Mouse (Mus musculus): ENCODE results near the gene Commd1. TPM values are rescaled to one million over a fixed set of nuclear protein-coding genes. Genes with fewer than 3 reads are reported as not detected.

Commd1 gene
- total and polyA plus RNA-seq, 3 experiments = 102 to 113 TPM; not detected in 1

GRCm38 (mm10) chr11:22879645-22880044 lies 102.5 kb downstream of the Commd1 start:
- no peak overlapping the region for H3K9ac ChIP-seq (ENCODE audit: control insufficient read depth, low read depth, low read length, poor library complexity, severe bottlenecking)
- no peak for DNase-seq (ENCODE audit: low read depth, low spot score)
- no peak overlapping the region for H3K27ac ChIP-seq (ENCODE audit: control insufficient read depth, low read depth, low read length)
- no peaks in the 10 kb centered on the region for H3K27me3 ChIP-seq (ENCODE audit: control insufficient read depth in 1 of 2, insufficient read depth in 2 of 2, low read length in 2 of 2)
- no peaks in the 10 kb centered on the region for H3K79me2 ChIP-seq (ENCODE audit: control insufficient read depth, insufficient read depth, low read length, poor library complexity)
- no peak overlapping the region for H3K4me3 ChIP-seq (ENCODE audit: control insufficient read depth in 1 of 2, insufficient read depth in 1 of 2, low read depth in 2 of 2, low read length in 2 of 2)
- H3K36me3 ChIP-seq (ENCODE audit: control insufficient read depth in 1 of 2, insufficient read depth in 2 of 2, low read length in 2 of 2) = peaks cover 0 to 10% of the 10 kb centered on the region in 2 experiments; a peak in 2 of 4 replicates
- H3K9me3 ChIP-seq (replicated peaks; ENCODE audit: insufficient read depth, low read length) = no peaks in the 10 kb centered on the region
- H3K4me1 ChIP-seq (ENCODE audit: control insufficient read depth in 1 of 2, insufficient read depth in 2 of 2, low read length in 2 of 2) = peaks cover 5 to 8% of the 10 kb centered on the region in 2 experiments; a peak in 3 of 4 replicates
- TF ChIP-seq SIN3A (IDR thresholded peaks at IDR 0.05; ENCODE audit: low read length) (no peak), MAFK (IDR thresholded peaks at IDR 0.05; ENCODE audit: borderline replicate concordance, low read depth, low read length) (no peak), GATA1 (IDR thresholded peaks at IDR 0.05; ENCODE audit: low read depth, low read length) (no peak), MEF2A (IDR thresholded peaks at IDR 0.05; ENCODE audit: extremely low read depth, insufficient replicate concordance, low read depth, low read length, poor library complexity, severe bottlenecking) (no peak), MAX (IDR thresholded peaks at IDR 0.05; ENCODE audit: low read length) (no peak), POLR2AphosphoS2 (IDR thresholded peaks at IDR 0.05; ENCODE audit: low read length) (no peak), BHLHE40 (IDR thresholded peaks at IDR 0.05; ENCODE audit: borderline replicate concordance, low read depth, low read length) (no peak), NELFE (IDR thresholded peaks at IDR 0.05; ENCODE audit: low read depth, low read length) (no peak), MYC (IDR thresholded peaks at IDR 0.05; ENCODE audit: low read depth, low read length) (no peak), ETS1 (IDR thresholded peaks at IDR 0.05; ENCODE audit: low read depth, low read length) (no peak), MAZ (IDR thresholded peaks at IDR 0.05; ENCODE audit: low read depth, low read length) (no peak)

GRCm38 (mm10) chr11:22876680-22877330 lies 105.4 kb downstream of the Commd1 start:
- no peaks in the 10 kb centered on the region; the same call in 1 of the 2 replicates for H3K79me2 ChIP-seq (ENCODE audit: control insufficient read depth, insufficient read depth, low read length, poor library complexity)
- H3K36me3 ChIP-seq (ENCODE audit: control insufficient read depth in 1 of 2, insufficient read depth in 2 of 2, low read length in 2 of 2) = peaks cover 0 to 17% of the 10 kb centered on the region in 2 experiments; a peak in 2 of 4 replicates
- TF ChIP-seq ZKSCAN1 (IDR thresholded peaks at IDR 0.05; ENCODE audit: low read depth, low read length) (no peak), ZNF384 (IDR thresholded peaks at IDR 0.05; ENCODE audit: low read depth, low read length) (no peak), POLR2AphosphoS2 (IDR thresholded peaks at IDR 0.05; ENCODE audit: low read length) (no peak), MXI1 (IDR thresholded peaks at IDR 0.05; ENCODE audit: low read depth, low read length) (no peak), GATA1 (IDR thresholded peaks at IDR 0.05; ENCODE audit: low read depth, low read length) (peak; percentile 91), MYC (IDR thresholded peaks at IDR 0.05; ENCODE audit: low read depth, low read length) (no peak), RCOR1 (IDR thresholded peaks at IDR 0.05; ENCODE audit: low read depth, low read length) (peak; percentile 90), ELF1 (IDR thresholded peaks at IDR 0.05; ENCODE audit: low read depth, low read length) (0 out of 2 replicates have a peak, but pooled peaks have one; percentile 36), NELFE (IDR thresholded peaks at IDR 0.05; ENCODE audit: low read depth, low read length) (no peak), E2F4 (IDR thresholded peaks at IDR 0.05; ENCODE audit: borderline replicate concordance, low read depth, low read length) (no peak), MEF2A (IDR thresholded peaks at IDR 0.05; ENCODE audit: extremely low read depth, insufficient replicate concordance, low read depth, low read length, poor library complexity, severe bottlenecking) (no peak), BHLHE40 (IDR thresholded peaks at IDR 0.05; ENCODE audit: borderline replicate concordance, low read depth, low read length) (no peak; the same call in 1 of the 2 replicates), CHD1 (IDR thresholded peaks at IDR 0.05; ENCODE audit: low read depth, low read length) (no peak), JUND (IDR thresholded peaks at IDR 0.05; ENCODE audit: low read depth, low read length) (no peak), TCF12 (IDR thresholded peaks at IDR 0.05; ENCODE audit: low read depth, low read length) (peak; percentile 85), HCFC1 (IDR thresholded peaks at IDR 0.05; ENCODE audit: low read depth, low read length) (0 out of 2 replicates have a peak, but pooled peaks have one; percentile 11), GABPA (IDR thresholded peaks at IDR 0.05; ENCODE audit: low read depth, low read length) (no peak), ETS1 (IDR thresholded peaks at IDR 0.05; ENCODE audit: low read depth, low read length) (0 out of 2 replicates have a peak, but pooled peaks have one; percentile 45), SIN3A (IDR thresholded peaks at IDR 0.05; ENCODE audit: low read length) (0 out of 2 replicates have a peak, but pooled peaks have one; percentile 29), USF2 (IDR thresholded peaks at IDR 0.05; ENCODE audit: borderline replicate concordance in 1 of 2, insufficient read depth in 1 of 2, low read depth in 1 of 2, low read length in 2 of 2) (no peak), EP300 (IDR thresholded peaks at IDR 0.05; ENCODE audit: low read depth in 1 of 2, low read length in 2 of 2) (peak; percentile 71 to 78), TBP (IDR thresholded peaks at IDR 0.05; ENCODE audit: low read depth, low read length) (peak; percentile 84), TAL1 (IDR thresholded peaks at IDR 0.05; ENCODE audit: low read length) (peak; percentile 47), KAT2A (conservative IDR thresholded peaks at IDR 0.05; ENCODE audit: low read depth, low read length) (no peak)
- peak overlapping the region; percentile 25 for H3K9ac ChIP-seq (ENCODE audit: control insufficient read depth, low read depth, low read length, poor library complexity, severe bottlenecking)
- H3K9me3 ChIP-seq (replicated peaks; ENCODE audit: insufficient read depth, low read length) = no peaks in the 10 kb centered on the region
- no peaks in the 10 kb centered on the region for H3K27me3 ChIP-seq (ENCODE audit: control insufficient read depth in 1 of 2, insufficient read depth in 2 of 2, low read length in 2 of 2)
- peak overlapping the region; percentile 14 to 23 for H3K4me3 ChIP-seq (ENCODE audit: control insufficient read depth in 1 of 2, insufficient read depth in 1 of 2, low read depth in 2 of 2, low read length in 2 of 2)
- peaks cover 5 to 18% of the 10 kb centered on the region in 2 experiments for H3K4me1 ChIP-seq (ENCODE audit: control insufficient read depth in 1 of 2, insufficient read depth in 2 of 2, low read length in 2 of 2)
- H3K27ac ChIP-seq (ENCODE audit: control insufficient read depth, low read depth, low read length) = peak overlapping the region; percentile 27
- DNase-seq (ENCODE audit: low read depth, low spot score) = peak; percentile 83
